Mouse (Mus musculus): ENCODE measurements at regions not wholly inside any gene's neighbourhood (a gene's known extent, or its start where the extent isn't known, plus 50 kb on each side); places are given as distances from the start of the nearest gene placed in this dataset.

GRCm38 (mm10) chr5:111929991-111930339 is 196.2 kb downstream of the Gm26897 start:
- TF ChIP-seq POLR2A (IDR thresholded peaks at IDR 0.05; ENCODE audit: low read depth, low read length), result no peak
- no peak for TF ChIP-seq CTCF (conservative IDR thresholded peaks at IDR 0.05; ENCODE audit: insufficient read depth, insufficient read length, low read depth, low read length)
- 67% methylated on average over 3 of the region's 3 CpGs for WGBS

GRCm38 (mm10) chr5:111931733-111932132 is 198.0 kb downstream of the Gm26897 start:
- Histone ChIP-seq H3K36me3 (ENCODE audit: control insufficient read depth, insufficient read depth, low read length) (no peaks in the 10 kb centered on the region), H3K4me1 (ENCODE audit: control insufficient read depth, insufficient read depth, low read length) (no peaks in the 10 kb centered on the region), H3K27ac (ENCODE audit: insufficient read depth, low read depth, low read length) (no peak overlapping the region), H3K4me3 (ENCODE audit: insufficient read depth, low read depth, low read length) (no peak overlapping the region), H3K27me3 (replicated peaks; ENCODE audit: control insufficient read depth, insufficient read depth, low read length) (no peaks in the 10 kb centered on the region)
- TF ChIP-seq POLR2A (IDR thresholded peaks at IDR 0.05; ENCODE audit: low read depth, low read length) (no peak), CTCF (conservative IDR thresholded peaks at IDR 0.05; ENCODE audit: insufficient read depth, insufficient read length, low read depth, low read length) (peak; percentile 54)
- DNase-seq, result no peak
- 67% methylated on average over 3 of the region's 3 CpGs for WGBS

More at GRCm38 (mm10) chr5:111929991-111930339, 196.2 kb downstream of the Gm26897 start:
- Histone ChIP-seq H3K27ac (ENCODE audit: insufficient read depth, low read depth, low read length) (no peak overlapping the region), H3K36me3 (ENCODE audit: control insufficient read depth, insufficient read depth, low read length) (no peaks in the 10 kb centered on the region), H3K4me1 (ENCODE audit: control insufficient read depth, insufficient read depth, low read length) (no peaks in the 10 kb centered on the region), H3K27me3 (replicated peaks; ENCODE audit: control insufficient read depth, insufficient read depth, low read length) (no peaks in the 10 kb centered on the region), H3K4me3 (ENCODE audit: insufficient read depth, low read depth, low read length) (no peak overlapping the region)
- DNase-seq, result no peak

GRCm38 (mm10) chr5:111935381-111936134 is 201.8 kb downstream of the Gm26897 start:
- H3K27ac ChIP-seq (ENCODE audit: insufficient read depth, low read depth, low read length), result no peak overlapping the region
- no peaks in the 10 kb centered on the region for H3K36me3 ChIP-seq (ENCODE audit: control insufficient read depth, insufficient read depth, low read length)
- no peaks in the 10 kb centered on the region for H3K27me3 ChIP-seq (replicated peaks; ENCODE audit: control insufficient read depth, insufficient read depth, low read length)
- H3K4me1 ChIP-seq (ENCODE audit: control insufficient read depth, insufficient read depth, low read length), result no peaks in the 10 kb centered on the region
- no peak overlapping the region for H3K4me3 ChIP-seq (ENCODE audit: insufficient read depth, low read depth, low read length)
- TF ChIP-seq CTCF (conservative IDR thresholded peaks at IDR 0.05; ENCODE audit: insufficient read depth, insufficient read length, low read depth, low read length), result no peak
- TF ChIP-seq POLR2A (IDR thresholded peaks at IDR 0.05; ENCODE audit: low read depth, low read length), result no peak
- 82% methylated on average over 3 of the region's 3 CpGs for WGBS
- no peak for DNase-seq

GRCm38 (mm10) chr5:111941831-111942230 is 208.1 kb downstream of the Gm26897 start:
- Histone ChIP-seq H3K4me3 (ENCODE audit: insufficient read depth, low read depth, low read length) (no peak overlapping the region), H3K4me1 (ENCODE audit: control insufficient read depth, insufficient read depth, low read length) (no peaks in the 10 kb centered on the region), H3K36me3 (ENCODE audit: control insufficient read depth, insufficient read depth, low read length) (no peaks in the 10 kb centered on the region), H3K27me3 (replicated peaks; ENCODE audit: control insufficient read depth, insufficient read depth, low read length) (no peaks in the 10 kb centered on the region), H3K27ac (ENCODE audit: insufficient read depth, low read depth, low read length) (no peak overlapping the region)
- no peak for DNase-seq
- TF ChIP-seq CTCF (conservative IDR thresholded peaks at IDR 0.05; ENCODE audit: insufficient read depth, insufficient read length, low read depth, low read length), result no peak
- TF ChIP-seq POLR2A (IDR thresholded peaks at IDR 0.05; ENCODE audit: low read depth, low read length), result no peak
- 70% methylated on average over 16 of the region's 16 CpGs for WGBS

GRCm38 (mm10) chr5:111942792-111943191 is 209.1 kb downstream of the Gm26897 start:
- Histone ChIP-seq H3K4me3 (ENCODE audit: insufficient read depth, low read depth, low read length) (no peak overlapping the region), H3K4me1 (ENCODE audit: control insufficient read depth, insufficient read depth, low read length) (no peaks in the 10 kb centered on the region), H3K36me3 (ENCODE audit: control insufficient read depth, insufficient read depth, low read length) (no peaks in the 10 kb centered on the region), H3K27me3 (replicated peaks; ENCODE audit: control insufficient read depth, insufficient read depth, low read length) (no peaks in the 10 kb centered on the region), H3K27ac (ENCODE audit: insufficient read depth, low read depth, low read length) (no peak overlapping the region)
- no peak for TF ChIP-seq CTCF (conservative IDR thresholded peaks at IDR 0.05; ENCODE audit: insufficient read depth, insufficient read length, low read depth, low read length)
- no peak for TF ChIP-seq POLR2A (IDR thresholded peaks at IDR 0.05; ENCODE audit: low read depth, low read length)
- 93% methylated on average over 2 of the region's 2 CpGs for WGBS
- no peak for DNase-seq

- WGBS, result 71% methylated on average over 21 of the region's 21 CpGs
- TF ChIP-seq CTCF (conservative IDR thresholded peaks at IDR 0.05; ENCODE audit: insufficient read depth, insufficient read length, low read depth, low read length), result no peak
- no peak for TF ChIP-seq POLR2A (IDR thresholded peaks at IDR 0.05; ENCODE audit: low read depth, low read length)
- no peaks in the 10 kb centered on the region for H3K4me1 ChIP-seq (ENCODE audit: control insufficient read depth, insufficient read depth, low read length)
Measured at GRCm38 (mm10) chr5:111943337-111944162, 209.8 kb downstream of the Gm26897 start.

More at GRCm38 (mm10) chr5:111943337-111944162, 209.8 kb downstream of the Gm26897 start:
- no peak for DNase-seq
- H3K27ac ChIP-seq (ENCODE audit: insufficient read depth, low read depth, low read length), result no peak overlapping the region
- H3K27me3 ChIP-seq (replicated peaks; ENCODE audit: control insufficient read depth, insufficient read depth, low read length), result no peaks in the 10 kb centered on the region
- no peak overlapping the region for H3K4me3 ChIP-seq (ENCODE audit: insufficient read depth, low read depth, low read length)
- H3K36me3 ChIP-seq (ENCODE audit: control insufficient read depth, insufficient read depth, low read length), result no peaks in the 10 kb centered on the region

Measured in kidney, adult 2 months (tissue).